Mouse (Mus musculus) CH12.LX (cell line): ENCODE measurements at regions not wholly inside any gene's neighbourhood (a gene's known extent, or its start where the extent isn't known, plus 50 kb on each side); places are given as distances from the start of the nearest gene placed in this dataset.
A peak's percentile ranks its signal among the peaks of the same experiment; 100 is the strongest.

Experiments
- DNase-seq: peaks from one replicate; pipeline ENCODE4 v3.0.0-alpha.2; 2013; ENCODE audit errors: extremely low read depth
- H3K27ac ChIP-seq: 2 replicates; pipeline ENCODE4 v1.5.1; 2012; ENCODE audit warnings: low read depth, mild to moderate bottlenecking, control low read depth, moderate library complexity; ENCODE audit not compliant: insufficient read depth
- H3K27me3 ChIP-seq: replicated peaks from 2 replicates; pipeline ENCODE3; 2012; ENCODE audit warnings: inconsistent platforms
- H3K36me3 ChIP-seq, 2 experiments: replicated peaks in 1 of 2; 2 replicates each; pipeline versions ENCODE3 to v1.6.1; 2012; ENCODE audit warnings: inconsistent platforms in 1 of 2, low read length in 1 of 2, mild to moderate bottlenecking in 1 of 2, mixed read lengths in 1 of 2, moderate library complexity in 1 of 2; ENCODE audit not compliant: control insufficient read depth in 1 of 2, insufficient read depth in 1 of 2
- H3K4me1 ChIP-seq, 2 experiments: 2 replicates each; pipeline ENCODE4 v1.6.1; 2012; ENCODE audit warnings: inconsistent platforms in 1 of 2, moderate library complexity in 1 of 2; ENCODE audit not compliant: insufficient read depth in 2 of 2, control insufficient read depth in 1 of 2
- H3K4me2 ChIP-seq: 2 replicates; pipeline ENCODE4 v1.6.1; 2012; ENCODE audit warnings: low read depth, mild to moderate bottlenecking, control low read depth; ENCODE audit not compliant: poor library complexity, insufficient read depth, severe bottlenecking
- H3K4me3 ChIP-seq, 3 experiments: fragments of 150-350 bp in 1 of 3; sonication (generic) in 1 of 3; replicated peaks in 1 of 3; 2 replicates each; pipeline versions ENCODE3 to v1.5.1; 2011 to 2012; ENCODE audit warnings: low read depth in 2 of 3, low read length in 2 of 3, mild to moderate bottlenecking in 2 of 3, moderate library complexity in 2 of 3, control low read depth in 1 of 3, improper control_type of control experiment in 1 of 3, inconsistent platforms in 1 of 3, mixed read lengths in 1 of 3; ENCODE audit not compliant: poor library complexity in 1 of 3
- H3K79me2 ChIP-seq: replicated peaks from 2 replicates; pipeline ENCODE4 v1.6.1; 2012; ENCODE audit warnings: mild to moderate bottlenecking, moderate library complexity; ENCODE audit not compliant: control insufficient read depth, poor library complexity, insufficient read depth, severe bottlenecking; ENCODE audit errors: extremely low read depth
- H3K9ac ChIP-seq: 2 replicates; pipeline ENCODE4 v1.6.1; 2012; ENCODE audit warnings: low read depth, mild to moderate bottlenecking, control low read depth, moderate library complexity; ENCODE audit not compliant: insufficient read depth
- H3K9me3 ChIP-seq: replicated peaks from 2 replicates; pipeline ENCODE3; 2012; ENCODE audit warnings: low read length, inconsistent platforms, mixed read lengths
- BHLHE40 ChIP-seq: IDR thresholded peaks from 2 replicates; pipeline ENCODE4 v1.6.1; 2011; ENCODE audit warnings: mild to moderate bottlenecking, low read depth, low read length, improper control_type of control experiment
- CHD2 ChIP-seq: IDR thresholded peaks from 2 replicates; pipeline ENCODE4 v1.6.1; 2011; ENCODE audit warnings: low read length, improper control_type of control experiment
- CTCF ChIP-seq, 2 experiments: IDR thresholded peaks in 1 of 2; conservative IDR thresholded peaks in 1 of 2; 2 replicates each; pipeline ENCODE4 v1.5.1; 2011 to 2012; ENCODE audit warnings: low read depth in 2 of 2, low read length in 2 of 2, improper control_type of control experiment in 1 of 2, inconsistent platforms in 1 of 2, mild to moderate bottlenecking in 1 of 2, moderate library complexity in 1 of 2
- ELF1 ChIP-seq: IDR thresholded peaks from 2 replicates; pipeline ENCODE4 v1.6.1; 2014; ENCODE audit warnings: low read depth, mild to moderate bottlenecking, inconsistent platforms, low read length, improper control_type of control experiment
- ETS1 ChIP-seq: conservative IDR thresholded peaks from 2 replicates; pipeline ENCODE4 v1.6.1; 2012; ENCODE audit warnings: low read depth, mild to moderate bottlenecking, inconsistent platforms, low read length, improper control_type of control experiment, moderate library complexity
- GABPA ChIP-seq: IDR thresholded peaks from 2 replicates; pipeline ENCODE4 v1.6.1; 2012; ENCODE audit warnings: low read depth, low read length, improper control_type of control experiment, inconsistent platforms; ENCODE audit not compliant: insufficient replicate concordance
- IRF4 ChIP-seq: IDR thresholded peaks from 2 replicates; pipeline ENCODE4 v1.6.1; 2014; ENCODE audit warnings: low read depth, mild to moderate bottlenecking, inconsistent platforms, low read length, improper control_type of control experiment
- JUN ChIP-seq: IDR thresholded peaks from 2 replicates; pipeline ENCODE4 v1.6.1; 2011; ENCODE audit warnings: low read depth, mild to moderate bottlenecking, low read length, improper control_type of control experiment, moderate library complexity; ENCODE audit not compliant: insufficient read depth
- JUND ChIP-seq: conservative IDR thresholded peaks from 2 replicates; pipeline ENCODE4 v1.6.1; 2011; ENCODE audit warnings: low read depth, low read length, improper control_type of control experiment
- KAT2A ChIP-seq: IDR thresholded peaks from 2 replicates; pipeline ENCODE4 v1.6.1; 2012; ENCODE audit warnings: low read length, improper control_type of control experiment, inconsistent platforms; ENCODE audit not compliant: insufficient replicate concordance
- MAX ChIP-seq: IDR thresholded peaks from 2 replicates; pipeline ENCODE4 v1.6.1; 2011; ENCODE audit warnings: low read length, improper control_type of control experiment
- MAZ ChIP-seq: IDR thresholded peaks from 2 replicates; pipeline ENCODE4 v1.6.1; 2012; ENCODE audit warnings: low read depth, mild to moderate bottlenecking, inconsistent platforms, low read length, improper control_type of control experiment, moderate library complexity
- MEF2A ChIP-seq: IDR thresholded peaks from 2 replicates; pipeline ENCODE4 v1.6.1; 2014; ENCODE audit warnings: low read depth, mild to moderate bottlenecking, inconsistent platforms, low read length, improper control_type of control experiment, borderline replicate concordance
- MXI1 ChIP-seq: IDR thresholded peaks from 2 replicates; pipeline ENCODE4 v1.6.1; 2011; ENCODE audit warnings: mild to moderate bottlenecking, low read depth, low read length, improper control_type of control experiment
- NELFE ChIP-seq: IDR thresholded peaks from 2 replicates; pipeline ENCODE4 v1.6.1; 2011; ENCODE audit warnings: low read depth, low read length, improper control_type of control experiment
- NRF1 ChIP-seq: IDR thresholded peaks from 2 replicates; pipeline ENCODE4 v1.6.1; 2014; ENCODE audit warnings: low read depth, mild to moderate bottlenecking, inconsistent platforms, low read length, improper control_type of control experiment, moderate library complexity
- POLR2AphosphoS2 ChIP-seq: IDR thresholded peaks from 2 replicates; pipeline ENCODE4 v1.6.1; 2011; ENCODE audit warnings: low read depth, low read length, improper control_type of control experiment
- RAD21 ChIP-seq: IDR thresholded peaks from 2 replicates; pipeline ENCODE4 v1.6.1; 2011; ENCODE audit warnings: low read depth, mild to moderate bottlenecking, low read length, improper control_type of control experiment, moderate library complexity
- RCOR1 ChIP-seq: conservative IDR thresholded peaks from 2 replicates; pipeline ENCODE4 v1.6.1; 2012; ENCODE audit warnings: low read depth, mild to moderate bottlenecking, inconsistent platforms, low read length, improper control_type of control experiment
- SIN3A ChIP-seq: IDR thresholded peaks from 2 replicates; pipeline ENCODE4 v1.6.1; 2012; ENCODE audit warnings: low read length, improper control_type of control experiment, inconsistent platforms
- SMC3 ChIP-seq: IDR thresholded peaks from 2 replicates; pipeline ENCODE4 v1.6.1; 2011; ENCODE audit warnings: low read depth, low read length, improper control_type of control experiment
- TBP ChIP-seq: conservative IDR thresholded peaks from 2 replicates; pipeline ENCODE4 v1.6.1; 2011; ENCODE audit warnings: low read depth, low read length, improper control_type of control experiment
- UBTF ChIP-seq: IDR thresholded peaks from 2 replicates; pipeline ENCODE4 v1.6.1; 2012; ENCODE audit warnings: low read depth, mild to moderate bottlenecking, inconsistent platforms, low read length, improper control_type of control experiment, moderate library complexity
- ZKSCAN1 ChIP-seq: IDR thresholded peaks from 2 replicates; pipeline ENCODE4 v1.6.1; 2012; ENCODE audit warnings: low read depth, inconsistent platforms, low read length, improper control_type of control experiment, borderline replicate concordance
- ZNF384 ChIP-seq: IDR thresholded peaks from 2 replicates; pipeline ENCODE4 v1.6.1; 2012; ENCODE audit warnings: low read depth, low read length, improper control_type of control experiment, inconsistent platforms
- dilution Hi-C: fragments of 300-500 bp; cut with MboI; formaldehyde crosslinking; loops from 2 replicates; pipeline ENCODE4 v1.14.3; 2020; ENCODE audit warnings: low sequenced_read_pairs; ENCODE audit not compliant: extremely low pct_unique_long_range_greater_than_20kb, extremely low pct_ligation_motif_present
- in situ Hi-C: fragments of 300-500 bp; cut with MboI; formaldehyde crosslinking; loops from 3 replicates; pipeline ENCODE4 v1.14.3; 2019; ENCODE audit warnings: low sequenced_read_pairs, low pct_ligation_motif_present, low pct_unique_long_range_greater_than_20kb, mixed read lengths

DNA sequence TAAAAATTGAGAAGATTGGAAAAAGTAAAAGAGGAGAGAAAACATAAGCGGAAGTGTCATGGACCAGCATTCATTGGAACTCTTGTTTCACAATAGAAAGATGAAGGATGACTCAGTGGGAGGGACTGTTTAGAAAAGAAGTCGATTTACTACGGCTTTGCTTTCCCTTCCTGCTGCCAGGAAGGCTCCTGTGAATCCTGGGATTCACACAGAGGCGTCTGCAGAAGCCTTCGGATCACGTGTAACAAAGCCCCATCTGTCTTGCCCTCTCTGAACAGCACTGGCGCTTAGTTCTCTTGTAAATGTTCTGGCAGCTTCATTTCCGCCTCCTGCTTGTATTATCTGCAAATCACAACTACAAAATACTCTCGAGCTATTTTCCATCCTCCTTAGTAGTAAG, 94.0 kb downstream of the Cct8l1 start:
- Histone ChIP-seq H3K9me3 (no peaks in the 10 kb centered on the region), H3K4me1 (no peaks in the 10 kb centered on the region), H3K79me2 (no peaks in the 10 kb centered on the region), H3K27me3 (no peaks in the 10 kb centered on the region), H3K4me2 (no peak overlapping the region), H3K4me3 (no peak overlapping the region), H3K36me3 (no peaks in the 10 kb centered on the region), H3K9ac (no peak overlapping the region), H3K27ac (no peak overlapping the region)
- TF ChIP-seq MXI1 (no peak), UBTF (no peak), ZNF384 (no peak), KAT2A (no peak), MAZ (no peak), CHD2 (no peak), NRF1 (no peak), RCOR1 (no peak), GABPA (no peak), MEF2A (no peak), NELFE (no peak), POLR2AphosphoS2 (no peak), JUND (no peak), TBP (no peak), MAX (no peak), ETS1 (no peak), RAD21 (no peak), SIN3A (no peak), BHLHE40 (no peak)
- in situ Hi-C loops: no loop called here
- dilution Hi-C loops: no loop called here
- no peak for DNase-seq

DNA sequence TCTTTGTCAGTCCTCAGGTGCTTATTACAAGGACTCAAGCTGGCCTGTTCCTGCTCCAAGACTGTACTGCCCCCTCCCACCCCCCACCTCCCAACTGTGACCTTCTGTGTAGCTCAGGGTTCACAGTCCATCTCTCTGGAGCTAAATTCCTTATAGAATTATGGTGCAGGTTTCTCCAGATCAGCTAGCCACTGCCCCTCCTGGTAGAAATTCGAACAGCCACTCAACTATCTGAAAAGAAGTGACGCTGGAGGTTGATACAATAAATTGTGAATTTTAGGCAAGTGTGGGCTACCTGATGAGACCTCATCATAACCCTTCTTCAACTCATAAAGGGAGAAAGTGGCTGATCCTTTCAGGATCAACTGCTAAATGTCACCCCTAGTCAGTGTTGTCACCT, 86.3 kb downstream of the Cct8l1 start:
- TF ChIP-seq MAZ: no peak
- TF ChIP-seq IRF4: no peak
- TF ChIP-seq JUN: no peak
- no peak for TF ChIP-seq NRF1
- peak in 1 of 2 experiments; percentile 54; a peak in 2 of 4 replicates for TF ChIP-seq CTCF (conservative IDR thresholded peaks at IDR 0.05 in 1 of 2, IDR thresholded peaks at IDR 0.05 in 1 of 2; ENCODE audit: low read depth in 2 of 2, low read length in 2 of 2)
- TF ChIP-seq SMC3: peak; percentile 24; the same call in 1 of the 2 replicates
- no peak for TF ChIP-seq ELF1
- TF ChIP-seq ZKSCAN1: no peak
- no peak for TF ChIP-seq JUND
- TF ChIP-seq RAD21: peak; percentile 48
- no peak for DNase-seq
- no peaks in the 10 kb centered on the region for H3K4me1 ChIP-seq
- in situ Hi-C loops: no loop called here
- H3K27ac ChIP-seq: no peak overlapping the region
- H3K9ac ChIP-seq: no peak overlapping the region
- no peak overlapping the region for H3K4me2 ChIP-seq
- H3K4me3 ChIP-seq: no peak overlapping the region
- dilution Hi-C loops: no loop called here
- no peaks in the 10 kb centered on the region for H3K79me2 ChIP-seq
- no peaks in the 10 kb centered on the region for H3K36me3 ChIP-seq
- H3K9me3 ChIP-seq: no peaks in the 10 kb centered on the region
- H3K27me3 ChIP-seq: no peaks in the 10 kb centered on the region
